Mouse (Mus musculus) cerebellum, adult (tissue): ENCODE data around the gene Rbm8a.

Experiments used
- ATAC-seq: cut with Nextera tagmentation; 2 replicates; pipeline ENCODE4 v1.9.2; 2017; ENCODE audit warnings: mild to moderate bottlenecking, moderate library complexity, mixed read lengths; ENCODE audit not compliant: insufficient number of reproducible peaks, low FRiP score, low TSS enrichment

The Rbm8a gene

DNA sequence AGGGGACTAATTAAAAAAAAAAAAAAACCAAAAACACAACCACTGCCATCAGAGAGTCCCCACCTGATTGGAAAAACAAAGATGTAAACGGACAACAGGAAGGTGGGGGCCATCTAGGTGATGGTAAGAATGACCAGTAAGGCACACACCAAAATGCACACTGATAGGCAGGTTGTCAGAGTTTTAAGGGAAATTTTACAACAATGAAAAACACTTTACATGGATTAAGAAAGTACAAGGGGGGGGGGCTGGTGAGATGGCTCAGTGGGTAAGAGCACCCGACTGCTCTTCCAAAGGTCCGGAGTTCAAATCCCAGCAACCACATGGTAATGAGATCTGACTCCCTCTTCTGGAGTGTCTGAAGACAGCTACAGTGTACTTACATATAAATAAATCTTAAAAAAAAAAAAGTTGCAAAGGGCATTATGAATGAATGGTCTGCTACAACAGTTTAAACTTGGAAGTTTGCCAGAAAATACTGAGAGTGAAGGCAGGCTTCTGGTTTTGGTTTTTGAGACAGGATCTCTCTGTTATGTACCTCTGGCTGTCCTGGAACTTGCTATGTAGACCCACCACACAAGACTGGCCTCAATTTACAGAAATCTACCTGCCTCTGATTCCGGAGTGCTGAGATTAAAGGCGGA, 38.8 kb downstream of the Rbm8a start:
- no peak for ATAC-seq

DNA sequence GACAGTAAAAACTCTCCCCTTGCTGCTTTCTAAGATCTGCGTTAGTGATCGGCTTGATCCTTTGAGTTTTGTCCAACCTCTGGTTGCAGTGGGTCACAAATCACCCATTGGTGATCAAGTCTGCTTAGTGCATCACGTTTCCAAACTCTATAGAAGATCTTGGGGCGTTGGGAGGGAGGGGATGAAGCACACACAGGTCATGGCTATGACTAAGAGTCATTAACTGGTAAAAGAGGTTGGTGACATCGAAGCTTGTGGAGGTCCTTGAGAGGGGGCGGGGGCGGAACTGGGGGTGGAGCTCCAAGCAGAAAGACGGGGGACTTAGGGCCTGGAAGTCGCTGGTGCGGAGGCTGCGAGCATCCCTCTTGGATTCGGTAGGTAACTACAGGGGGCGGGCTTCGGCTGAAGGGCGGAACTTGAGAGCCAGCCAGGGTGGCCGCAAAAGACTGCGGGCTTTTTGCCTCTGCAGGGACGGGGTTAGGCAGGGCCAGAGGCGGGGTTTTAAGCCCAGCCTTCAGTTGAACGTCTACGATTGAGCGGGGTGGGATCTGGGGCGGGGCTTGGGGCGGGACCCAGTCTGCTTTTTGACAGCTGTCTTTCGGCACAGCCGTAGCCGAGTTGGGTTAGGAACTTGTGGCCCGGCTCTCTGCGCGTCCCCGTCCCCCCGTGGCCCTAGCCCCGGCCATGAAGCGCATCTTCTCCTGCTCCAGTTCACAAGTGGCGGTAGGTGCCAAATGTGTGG, 40.2 kb downstream of the Rbm8a start, which contains the start of gene Ankrd35:
Ankrd35 (plus strand) TSS at position 405 of the 742 bp plus-strand sequence.
- peak; percentile 84 for ATAC-seq

- ATAC-seq, result no peak
Observed at GRCm38 (mm10) chr3:96671519-96671918, 41.8 kb downstream of the Rbm8a start.

DNA sequence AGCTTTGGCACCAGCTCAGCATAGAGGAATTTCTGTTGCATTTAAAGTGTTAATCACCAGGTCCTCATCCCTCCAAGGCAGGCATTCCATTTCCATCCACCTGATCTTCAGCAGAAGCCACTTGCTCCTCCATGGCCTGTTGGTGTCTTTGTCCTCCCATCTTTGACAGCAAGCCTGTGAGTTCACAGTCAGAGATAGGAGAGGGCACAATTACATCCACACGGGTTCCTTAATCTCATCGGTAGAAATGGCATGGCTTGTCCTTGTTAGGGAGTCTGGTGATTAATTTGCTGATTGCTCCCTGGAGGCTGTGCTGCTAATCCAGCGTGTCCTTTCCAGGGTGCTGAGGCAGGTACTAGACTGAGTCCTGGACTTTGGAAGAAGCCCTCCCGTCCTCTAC, 43.8 kb downstream of the Rbm8a start:
- no peak for ATAC-seq

- no peak for ATAC-seq
Observed at GRCm38 (mm10) chr3:96674442-96674841, 44.7 kb downstream of the Rbm8a start.

DNA sequence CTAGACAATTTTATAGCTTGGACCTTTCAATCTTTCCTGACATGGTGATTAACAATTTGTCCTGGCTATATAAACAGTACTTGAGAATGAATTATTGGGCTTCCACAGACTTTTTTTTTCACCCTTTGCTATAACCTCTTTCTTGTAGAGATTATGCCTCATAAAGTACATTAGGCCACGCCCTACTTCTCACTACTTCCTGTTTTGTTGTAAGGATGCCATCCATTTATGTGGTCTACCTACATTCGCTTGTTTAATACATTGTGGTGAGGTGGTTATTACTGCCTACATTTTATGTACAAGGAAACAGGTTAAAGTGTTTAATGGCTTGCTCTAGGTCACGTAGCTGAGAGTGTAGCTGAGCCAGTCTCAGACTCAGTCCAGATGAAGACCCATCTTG, 45.4 kb downstream of the Rbm8a start:
- no peak for ATAC-seq

DNA sequence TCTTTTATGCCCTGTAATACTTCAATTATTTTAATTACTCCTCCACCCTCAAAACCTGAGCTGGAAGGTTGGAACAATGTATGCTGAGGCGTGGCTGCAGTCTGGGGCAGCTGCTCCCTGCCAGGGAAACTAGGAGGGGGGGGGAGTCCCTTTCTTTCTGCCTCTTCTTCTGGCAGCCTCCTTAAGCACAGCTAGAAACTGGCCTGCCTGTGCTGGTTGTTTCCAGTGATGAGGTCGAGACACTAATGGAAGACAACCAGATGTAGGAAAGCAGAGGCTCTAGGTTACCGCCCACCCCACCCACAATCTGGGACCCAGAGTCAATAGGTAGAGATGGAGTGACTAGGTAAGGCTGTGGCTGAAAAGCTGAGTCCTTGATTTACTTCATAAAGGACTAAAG, 46.0 kb downstream of the Rbm8a start:
- ATAC-seq, result no peak

DNA sequence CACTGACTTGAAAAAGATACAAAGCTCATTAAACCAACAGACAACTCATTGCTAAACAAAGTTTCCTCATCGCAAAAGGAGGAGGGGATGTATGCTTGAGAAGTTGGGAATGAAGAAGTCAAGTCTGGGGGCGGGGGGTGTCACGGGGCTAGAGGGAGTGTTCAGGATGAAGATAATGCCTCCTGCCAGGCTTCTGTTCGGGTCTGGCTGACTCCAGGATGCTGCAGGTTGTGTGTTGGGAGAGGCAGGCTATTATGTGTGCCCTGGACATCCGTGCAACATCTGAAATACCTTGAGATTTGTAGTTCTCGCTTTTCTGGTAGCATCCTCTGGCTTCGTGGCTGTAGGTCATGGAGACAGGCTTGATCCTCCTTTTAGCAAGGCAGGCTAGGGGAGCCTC, 48.7 kb downstream of the Rbm8a start:
- no peak for ATAC-seq

DNA sequence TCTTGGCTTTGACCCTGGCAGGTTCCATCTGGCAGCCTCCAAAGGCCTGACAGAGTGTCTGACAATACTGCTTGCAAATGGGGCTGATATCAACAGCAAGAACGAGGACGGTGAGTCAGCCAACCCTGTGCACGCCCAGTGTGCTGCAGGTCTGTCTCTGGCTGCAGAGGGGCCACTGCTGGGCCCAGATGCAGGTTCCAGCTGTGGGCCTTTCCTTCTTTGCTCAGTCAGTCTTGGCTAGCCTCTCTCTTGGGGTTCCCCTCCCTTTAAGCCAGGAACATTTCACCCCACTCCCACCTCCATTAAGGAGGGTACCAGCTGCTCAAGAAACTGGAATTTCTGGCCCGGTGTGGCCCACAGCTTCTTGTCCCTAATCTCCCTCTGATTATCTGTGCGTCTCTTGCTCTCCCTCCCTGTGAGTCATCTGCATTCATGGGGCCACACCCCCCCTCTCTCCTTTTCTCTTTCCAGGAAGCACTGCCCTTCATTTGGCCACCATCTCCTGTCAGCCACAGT, 49.5 kb downstream of the Rbm8a start:
- ATAC-seq, result no peak

DNA sequence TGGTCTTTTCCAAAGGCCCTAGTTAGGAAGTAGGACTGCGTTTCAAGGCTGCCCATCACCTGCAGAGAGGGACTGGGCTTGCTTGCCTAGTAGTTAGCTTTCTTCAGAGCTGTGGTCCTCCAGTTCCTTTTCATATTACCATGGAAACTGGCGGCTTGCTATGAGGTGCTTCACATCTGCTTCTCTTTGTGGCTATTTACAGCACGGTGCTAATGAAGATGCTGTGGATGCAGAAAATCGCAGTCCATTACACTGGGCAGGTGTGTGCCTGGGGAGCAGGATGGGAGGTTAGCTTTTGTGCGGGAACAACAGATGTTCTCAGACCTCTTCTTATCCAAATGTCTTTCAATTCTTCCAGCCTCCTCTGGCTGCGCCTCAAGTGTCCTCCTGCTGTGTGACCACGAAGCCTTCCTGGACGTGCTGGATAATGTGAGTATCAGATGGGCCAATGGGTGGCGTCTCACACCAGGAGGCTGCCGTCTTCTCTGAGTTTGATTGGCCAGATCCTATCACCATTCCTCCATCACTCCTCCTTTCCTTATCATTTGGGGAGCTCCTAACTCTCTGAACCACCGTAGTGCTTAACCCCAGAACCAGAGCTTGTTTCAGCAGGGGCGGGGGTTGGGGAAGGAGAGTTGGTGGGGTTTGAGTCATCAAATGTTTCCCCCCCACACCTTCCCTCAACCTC, 50.7 kb downstream of the Rbm8a start:
- no peak for ATAC-seq
